Mouse (Mus musculus): ENCODE data around the gene Arl6ip4. TPM values are rescaled to one million over a fixed set of nuclear protein-coding genes. Genes with fewer than 3 reads are reported as not detected.

The Arl6ip4 gene
- polyA plus RNA-seq, 1 experiment from 2014 or later: 79.1 TPM

GRCm38 (mm10) chr5:124114276-124115025 lies 1.4 kb upstream of the Arl6ip4 start:
- H3K27ac ChIP-seq (replicated peaks): no peak overlapping the region
- H3K4me3 ChIP-seq: no peak overlapping the region
- no peak overlapping the region for H3K4me2 ChIP-seq
- no peaks in the 10 kb centered on the region for H3K27me3 ChIP-seq
- 91% methylated on average over 24 of the region's 24 CpGs for WGBS
- H3K4me1 ChIP-seq (replicated peaks): peaks cover 64% of the 10 kb centered on the region
- H3K36me3 ChIP-seq: peaks cover 28% of the 10 kb centered on the region
- H3K9ac ChIP-seq: no peak overlapping the region
- ATAC-seq (ENCODE audit: low read depth): no peak
- H3K9me3 ChIP-seq: no peaks in the 10 kb centered on the region

GRCm38 (mm10) chr5:124115531-124115930 lies 358 bp upstream of the Arl6ip4 start:
- WGBS: 21% methylated on average over 7 of the region's 7 CpGs
- H3K27me3 ChIP-seq: no peaks in the 10 kb centered on the region
- H3K4me3 ChIP-seq: peak overlapping the region; percentile 69
- peak overlapping the region; percentile 86 for H3K27ac ChIP-seq (replicated peaks)
- H3K4me1 ChIP-seq (replicated peaks): peaks cover 64% of the 10 kb centered on the region
- peak overlapping the region; percentile 88 for H3K9ac ChIP-seq
- ATAC-seq (ENCODE audit: low read depth): no peak
- H3K36me3 ChIP-seq: peaks cover 39% of the 10 kb centered on the region
- no peaks in the 10 kb centered on the region for H3K9me3 ChIP-seq
- H3K4me2 ChIP-seq: peak overlapping the region; percentile 96

GRCm38 (mm10) chr5:124119204-124119603 lies 3.3 kb downstream of the Arl6ip4 start:
- 87% methylated on average over 5 of the region's 5 CpGs for WGBS
- peaks cover 39% of the 10 kb centered on the region for H3K4me1 ChIP-seq (replicated peaks)
- no peak overlapping the region for H3K4me3 ChIP-seq
- no peak overlapping the region for H3K27ac ChIP-seq (replicated peaks)
- no peaks in the 10 kb centered on the region for H3K9me3 ChIP-seq
- peaks cover 74% of the 10 kb centered on the region for H3K36me3 ChIP-seq
- no peak overlapping the region for H3K4me2 ChIP-seq
- no peak for ATAC-seq (ENCODE audit: low read depth)
- 0 out of 2 replicates have a peak overlapping the region, but pooled peaks have one; percentile 12 for H3K9ac ChIP-seq
- no peaks in the 10 kb centered on the region for H3K27me3 ChIP-seq

- Histone ChIP-seq H3K4me3 (no peak overlapping the region), H3K9me3 (no peaks in the 10 kb centered on the region), H3K27ac (replicated peaks) (no peak overlapping the region), H3K27me3 (no peaks in the 10 kb centered on the region), H3K4me2 (no peak overlapping the region), H3K4me1 (replicated peaks) (peaks cover 19% of the 10 kb centered on the region), H3K9ac (no peak overlapping the region), H3K36me3 (peaks cover 85% of the 10 kb centered on the region)
- 92% methylated on average over 18 of the region's 18 CpGs for WGBS
- no peak for ATAC-seq (ENCODE audit: low read depth)
These were observed 6.5 kb downstream of the Arl6ip4 start for GRCm38 (mm10) chr5:124122357-124122756.

- Histone ChIP-seq H3K27me3 (no peaks in the 10 kb centered on the region), H3K4me1 (replicated peaks) (no peaks in the 10 kb centered on the region), H3K27ac (replicated peaks) (no peak overlapping the region), H3K4me2 (no peak overlapping the region), H3K36me3 (peaks cover 85% of the 10 kb centered on the region), H3K9me3 (no peaks in the 10 kb centered on the region), H3K9ac (no peak overlapping the region), H3K4me3 (no peak overlapping the region)
- WGBS: 88% methylated on average over 11 of the region's 11 CpGs
- ATAC-seq (ENCODE audit: low read depth): no peak
These were observed 9.2 kb downstream of the Arl6ip4 start for GRCm38 (mm10) chr5:124125093-124125492.

- 86% methylated on average over 5 of the region's 5 CpGs for WGBS
- Histone ChIP-seq H3K4me2 (no peak overlapping the region), H3K4me1 (replicated peaks) (no peaks in the 10 kb centered on the region), H3K9me3 (no peaks in the 10 kb centered on the region), H3K27me3 (no peaks in the 10 kb centered on the region), H3K36me3 (peaks cover 72% of the 10 kb centered on the region), H3K9ac (no peak overlapping the region), H3K4me3 (no peak overlapping the region), H3K27ac (replicated peaks) (no peak overlapping the region)
- no peak for ATAC-seq (ENCODE audit: low read depth)
These were observed 18.4 kb downstream of the Arl6ip4 start for GRCm38 (mm10) chr5:124134261-124134660.

- Histone ChIP-seq H3K9me3 (no peaks in the 10 kb centered on the region), H3K4me2 (no peak overlapping the region), H3K4me3 (no peak overlapping the region), H3K27ac (replicated peaks) (no peak overlapping the region), H3K27me3 (no peaks in the 10 kb centered on the region), H3K9ac (no peak overlapping the region), H3K36me3 (peaks cover 58% of the 10 kb centered on the region), H3K4me1 (replicated peaks) (no peaks in the 10 kb centered on the region)
- 71% methylated on average over 7 of the region's 7 CpGs for WGBS
- ATAC-seq (ENCODE audit: low read depth): no peak
These were observed 22.2 kb downstream of the Arl6ip4 start for GRCm38 (mm10) chr5:124138066-124138465.

- Histone ChIP-seq H3K27me3 (no peaks in the 10 kb centered on the region), H3K9ac (no peak overlapping the region), H3K4me3 (no peak overlapping the region), H3K4me1 (replicated peaks) (no peaks in the 10 kb centered on the region), H3K4me2 (no peak overlapping the region), H3K36me3 (peaks cover 15% of the 10 kb centered on the region; the same call in 1 of the 2 replicates), H3K27ac (replicated peaks) (no peak overlapping the region), H3K9me3 (no peaks in the 10 kb centered on the region)
- no peak for ATAC-seq (ENCODE audit: low read depth)
- 73% methylated on average over 5 of the region's 5 CpGs for WGBS
These were observed 33.1 kb downstream of the Arl6ip4 start for GRCm38 (mm10) chr5:124149028-124149427.

- H3K4me3 ChIP-seq: no peak overlapping the region
- H3K27me3 ChIP-seq: no peaks in the 10 kb centered on the region
- no peaks in the 10 kb centered on the region for H3K4me1 ChIP-seq (replicated peaks)
- no peak overlapping the region for H3K27ac ChIP-seq (replicated peaks)
- no peak for ATAC-seq (ENCODE audit: low read depth)
- H3K36me3 ChIP-seq: peaks cover 15% of the 10 kb centered on the region; the same call in 1 of the 2 replicates
- WGBS: 76% methylated on average over 7 of the region's 7 CpGs
- no peak overlapping the region for H3K9ac ChIP-seq
- no peak overlapping the region for H3K4me2 ChIP-seq
- no peaks in the 10 kb centered on the region for H3K9me3 ChIP-seq
These were observed 35.0 kb downstream of the Arl6ip4 start for GRCm38 (mm10) chr5:124150895-124151294.

GRCm38 (mm10) chr5:124152734-124153133 lies 36.8 kb downstream of the Arl6ip4 start:
- Histone ChIP-seq H3K4me3 (no peak overlapping the region), H3K27me3 (no peaks in the 10 kb centered on the region), H3K36me3 (peaks cover 15% of the 10 kb centered on the region; the same call in 1 of the 2 replicates), H3K9ac (no peak overlapping the region), H3K9me3 (no peaks in the 10 kb centered on the region), H3K4me2 (no peak overlapping the region), H3K27ac (replicated peaks) (no peak overlapping the region), H3K4me1 (replicated peaks) (no peaks in the 10 kb centered on the region)
- no peak for ATAC-seq (ENCODE audit: low read depth)
- WGBS: 92% methylated on average over 4 of the region's 4 CpGs

GRCm38 (mm10) chr5:124155943-124156342 lies 40.1 kb downstream of the Arl6ip4 start:
- Histone ChIP-seq H3K27me3 (no peaks in the 10 kb centered on the region), H3K4me3 (no peak overlapping the region), H3K9ac (no peak overlapping the region), H3K27ac (replicated peaks) (no peak overlapping the region), H3K9me3 (no peaks in the 10 kb centered on the region), H3K36me3 (0 out of 2 replicates have a peak, but pooled peaks cover 9% of the 10 kb centered on the region), H3K4me1 (replicated peaks) (no peaks in the 10 kb centered on the region), H3K4me2 (no peak overlapping the region)
- WGBS: 79% methylated on average over 5 of the region's 5 CpGs
- ATAC-seq (ENCODE audit: low read depth): no peak

- Histone ChIP-seq H3K4me3 (no peak overlapping the region), H3K36me3 (no peaks in the 10 kb centered on the region), H3K4me2 (no peak overlapping the region), H3K27ac (replicated peaks) (no peak overlapping the region), H3K4me1 (replicated peaks) (peaks cover 17% of the 10 kb centered on the region), H3K9ac (no peak overlapping the region), H3K9me3 (no peaks in the 10 kb centered on the region), H3K27me3 (no peaks in the 10 kb centered on the region)
- ATAC-seq (ENCODE audit: low read depth): no peak
- 73% methylated on average over 4 of the region's 4 CpGs for WGBS
These were observed 42.4 kb downstream of the Arl6ip4 start for GRCm38 (mm10) chr5:124158305-124158704.

GRCm38 (mm10) chr5:124159453-124159852 lies 43.6 kb downstream of the Arl6ip4 start:
- WGBS: 51% methylated on average over 7 of the region's 7 CpGs
- Histone ChIP-seq H3K4me1 (replicated peaks) (peaks cover 28% of the 10 kb centered on the region), H3K27me3 (no peaks in the 10 kb centered on the region), H3K9ac (no peak overlapping the region), H3K9me3 (no peaks in the 10 kb centered on the region), H3K4me2 (no peak overlapping the region), H3K27ac (replicated peaks) (no peak overlapping the region), H3K36me3 (no peaks in the 10 kb centered on the region), H3K4me3 (no peak overlapping the region)
- ATAC-seq (ENCODE audit: low read depth): no peak
